In genomic region chr19:34642616-34643015, GRCm38 (mm10) we compare ENCODE assay signal across 19 mouse cellular contexts. TPM values are rescaled to one million over a fixed set of nuclear protein-coding genes. Genes with fewer than 3 reads are reported as not detected.
DNase-seq lines count a peak whose midpoint lies in the region; ATAC-seq and TF ChIP-seq lines count a peak whose summit lies in the region.
"Had no signal": no experiment of that assay in that cellular context is flagged by ENCODE, and none has a peak within 500 bp of the region (broad histone marks: within the 10 kb centered on the region; RNA-seq: fewer than 3 reads in every experiment).

No protein-coding gene starts in this region.

- TF ChIP-seq EP300 in liver, postnatal 0 days (IDR thresholded peaks at IDR 0.05; ENCODE audit: low read depth), result no peak

- DNase-seq in liver, postnatal 0 days, result no peak
- no peak for DNase-seq in liver
- DNase-seq in frontal cortex, postnatal 25 days (ENCODE audit: low spot score in 2 of 2), result no peak
- DNase-seq in forebrain, embryonic 14.5 days (ENCODE audit: low spot score), result no peak
- DNase-seq: adrenal gland, adult 2 months; adrenal gland, postnatal 10 days; adrenal gland, postnatal 25 days; cerebellum, adult 11-12 months; cerebellum, adult 2 months; cerebellum, adult 9-10 months; cerebellum, postnatal 10 days; cerebellum, postnatal 25 days had no signal

- H3K36me3 ChIP-seq in liver, postnatal 0 days (replicated peaks; ENCODE audit: insufficient read depth, low read length), result no peaks in the 10 kb centered on the region
- no peaks in the 10 kb centered on the region for H3K36me3 ChIP-seq in intestine, embryonic 16.5 days (ENCODE audit: control insufficient read depth, insufficient read depth, low read length)
- no peaks in the 10 kb centered on the region for H3K36me3 ChIP-seq in forebrain, embryonic 14.5 days (ENCODE audit: control insufficient read depth, insufficient read depth, low read length)
- H3K36me3 ChIP-seq: embryonic facial prominence, embryonic 10.5 days; embryonic facial prominence, embryonic 12.5 days had no signal

- no peaks in the 10 kb centered on the region for H3K9me3 ChIP-seq in liver, postnatal 0 days (ENCODE audit: low read length)
- H3K9me3 ChIP-seq in intestine, embryonic 16.5 days (ENCODE audit: control insufficient read depth, low read length), result no peaks in the 10 kb centered on the region
- no peaks in the 10 kb centered on the region for H3K9me3 ChIP-seq in forebrain, embryonic 14.5 days (replicated peaks; ENCODE audit: control insufficient read depth, low read length)
- H3K9me3 ChIP-seq: embryonic facial prominence, embryonic 10.5 days; embryonic facial prominence, embryonic 12.5 days; forebrain, embryonic 13.5 days had no signal

- no peak for ATAC-seq in liver, postnatal 0 days
- peak; percentile 58 for ATAC-seq in intestine, embryonic 16.5 days
- ATAC-seq in forebrain, embryonic 14.5 days, result no peak
- ATAC-seq: forebrain, embryonic 13.5 days; forebrain, embryonic 16.5 days had no signal

- H3K27ac ChIP-seq in liver, postnatal 0 days (ENCODE audit: low read depth), result no peak overlapping the region
- no peak overlapping the region for H3K27ac ChIP-seq in intestine, embryonic 16.5 days (ENCODE audit: low read length)
- no peak overlapping the region for H3K27ac ChIP-seq in forebrain, embryonic 14.5 days (ENCODE audit: low read depth, low read length)
- H3K27ac ChIP-seq: embryonic facial prominence, embryonic 10.5 days; embryonic facial prominence, embryonic 12.5 days; forebrain, embryonic 13.5 days had no signal

- H3K4me3 ChIP-seq in liver, postnatal 0 days (ENCODE audit: low read depth, low read length), result no peak overlapping the region
- H3K4me3 ChIP-seq in intestine, embryonic 16.5 days (ENCODE audit: low read length), result no peak overlapping the region
- H3K4me3 ChIP-seq in forebrain, embryonic 14.5 days (ENCODE audit: low read depth, low read length), result no peak overlapping the region
- H3K4me3 ChIP-seq: embryonic facial prominence, embryonic 10.5 days; embryonic facial prominence, embryonic 12.5 days; forebrain, embryonic 13.5 days had no signal

- H3K4me1 ChIP-seq in liver, postnatal 0 days (ENCODE audit: insufficient read depth), result peaks cover 21% of the 10 kb centered on the region
- H3K4me1 ChIP-seq in intestine, embryonic 16.5 days (ENCODE audit: control insufficient read depth, insufficient read depth, low read length), result peaks cover 6% of the 10 kb centered on the region
- H3K4me1 ChIP-seq in forebrain, embryonic 14.5 days (ENCODE audit: control insufficient read depth, insufficient read depth, low read length), result no peaks in the 10 kb centered on the region
- H3K4me1 ChIP-seq: forebrain, embryonic 13.5 days had no signal

- no peak overlapping the region for H3K9ac ChIP-seq in liver, postnatal 0 days (replicated peaks)
- H3K9ac ChIP-seq in intestine, embryonic 16.5 days (ENCODE audit: low read depth, low read length), result no peak overlapping the region
- H3K9ac ChIP-seq in forebrain, embryonic 14.5 days (ENCODE audit: low read length), result no peak overlapping the region
- H3K9ac ChIP-seq: embryonic facial prominence, embryonic 12.5 days; forebrain, embryonic 13.5 days had no signal

- no peaks in the 10 kb centered on the region for H3K27me3 ChIP-seq in liver, postnatal 0 days (ENCODE audit: insufficient read depth, low read length)
- H3K27me3 ChIP-seq in intestine, embryonic 16.5 days (replicated peaks; ENCODE audit: control insufficient read depth, insufficient read depth, low read length), result 0 out of 2 replicates have a peak, but pooled peaks cover 2% of the 10 kb centered on the region
- H3K27me3 ChIP-seq in forebrain, embryonic 14.5 days (replicated peaks; ENCODE audit: control insufficient read depth, insufficient read depth, low read length), result no peaks in the 10 kb centered on the region
- H3K27me3 ChIP-seq: forebrain, embryonic 13.5 days had no signal

- peak overlapping the region; percentile 74 for H3K4me2 ChIP-seq in liver, postnatal 0 days (ENCODE audit: low read depth, low read length)
- H3K4me2 ChIP-seq in intestine, embryonic 16.5 days (ENCODE audit: low read depth, low read length), result 0 out of 2 replicates have a peak overlapping the region, but pooled peaks have one; percentile 12
- H3K4me2 ChIP-seq in forebrain, embryonic 14.5 days (ENCODE audit: low read length), result no peak overlapping the region
- H3K4me2 ChIP-seq: embryonic facial prominence, embryonic 12.5 days; forebrain, embryonic 13.5 days had no signal

- 66% methylated on average over 5 of the region's 5 CpGs for WGBS in liver, postnatal 0 days (ENCODE audit: insufficient replicate concordance)
- 67% methylated on average over 5 of the region's 5 CpGs for WGBS in intestine, embryonic 16.5 days
- WGBS in forebrain, embryonic 14.5 days, result 80% methylated on average over 5 of the region's 5 CpGs

- no peak for TF ChIP-seq CTCF in liver, postnatal 0 days (IDR thresholded peaks at IDR 0.05; ENCODE audit: low read depth)

RNA-seq across cellular contexts. Expression of gene Ifit1, which starts 1.9 kb away (rescaled TPM):
- 6.6 and 8.4 TPM in 2 replicates for polyA plus RNA-seq in liver, postnatal 0 days (2015; fragmentation: Nextera tagmentation; extraction: Ambion mirVana)
- 10.8 and 12.6 TPM in 2 replicates for polyA plus RNA-seq in intestine, embryonic 16.5 days (2015; fragmentation: Nextera tagmentation; extraction: Ambion mirVana)
- polyA plus RNA-seq in forebrain, embryonic 14.5 days (2014; fragmentation: Nextera tagmentation; extraction: Ambion mirVana), result 0.38 TPM in 1 of 2 replicates, not detected in the other

RNA-seq across cellular contexts. Expression of gene Ifit1bl2, which starts 2.1 kb away (rescaled TPM):
- 0.12 and 0.15 TPM in 2 replicates for polyA plus RNA-seq in liver, postnatal 0 days (2015; fragmentation: Nextera tagmentation; extraction: Ambion mirVana)
- polyA plus RNA-seq in intestine, embryonic 16.5 days (2015; fragmentation: Nextera tagmentation; extraction: Ambion mirVana), result 19.9 and 32.3 TPM in 2 replicates
- 0.10 and 0.41 TPM in 2 replicates for polyA plus RNA-seq in forebrain, embryonic 14.5 days (2014; fragmentation: Nextera tagmentation; extraction: Ambion mirVana)
- polyA plus RNA-seq: C2C12 had no signal

RNA-seq across cellular contexts. Expression of gene Ifit3b, which starts 34.8 kb away (rescaled TPM):
- 2.2 and 2.7 TPM in 2 replicates for polyA plus RNA-seq in liver, postnatal 0 days (2015; fragmentation: Nextera tagmentation; extraction: Ambion mirVana)
- 0.15 and 0.32 TPM in 2 replicates for polyA plus RNA-seq in intestine, embryonic 16.5 days (2015; fragmentation: Nextera tagmentation; extraction: Ambion mirVana)
- polyA plus RNA-seq in forebrain, embryonic 14.5 days (2014; fragmentation: Nextera tagmentation; extraction: Ambion mirVana), result not detected in 2 replicates
- polyA plus RNA-seq: C2C12; embryonic facial prominence, embryonic 10.5 days; embryonic facial prominence, embryonic 14.5 days; forebrain, embryonic 13.5 days had no signal

RNA-seq across cellular contexts. Expression of gene Ifit1bl1, which starts 40.9 kb away (rescaled TPM):
- polyA plus RNA-seq in liver, postnatal 0 days (2015; fragmentation: Nextera tagmentation; extraction: Ambion mirVana), result 0.75 TPM in 2 replicates
- polyA plus RNA-seq in intestine, embryonic 16.5 days (2015; fragmentation: Nextera tagmentation; extraction: Ambion mirVana), result 0.86 and 0.88 TPM in 2 replicates
- 0.33 and 0.85 TPM in 2 replicates for polyA plus RNA-seq in forebrain, embryonic 14.5 days (2014; fragmentation: Nextera tagmentation; extraction: Ambion mirVana)
- polyA plus RNA-seq: C2C12 had no signal

RNA-seq across cellular contexts. Expression of gene Ifit3, which starts 59.3 kb away (rescaled TPM):
- 10.1 and 11.7 TPM in 2 replicates for polyA plus RNA-seq in liver, postnatal 0 days (2015; fragmentation: Nextera tagmentation; extraction: Ambion mirVana)
- 0.70 and 1.6 TPM in 2 replicates for polyA plus RNA-seq in intestine, embryonic 16.5 days (2015; fragmentation: Nextera tagmentation; extraction: Ambion mirVana)
- 0.59 and 1.2 TPM in 2 replicates for polyA plus RNA-seq in forebrain, embryonic 14.5 days (2014; fragmentation: Nextera tagmentation; extraction: Ambion mirVana)

Comparison
In these comparisons a context has a peak if more than half of its experiments do, and no peak if none do; other contexts are left out.
1. RNA of gene Ifit1bl2, which starts 2.1 kb away (polyA plus RNA-seq): 19.9 to 32.3 TPM in intestine, embryonic 16.5 days; 0.12 to 0.15 TPM in liver, postnatal 0 days and 0.10 to 0.41 TPM in forebrain, embryonic 14.5 days; every median in the first group is over 10 times any median in the second.